Mouse (Mus musculus) limb, embryonic 10.5 days (tissue): ENCODE measurements at regions not wholly inside any gene's neighbourhood (a gene's known extent, or its start where the extent isn't known, plus 50 kb on each side); places are given as distances from the start of the nearest gene placed in this dataset.
A peak's percentile ranks its signal among the peaks of the same experiment; 100 is the strongest.

Experiments used
- DNase-seq: peaks from one replicate; pipeline ENCODE4 v3.0.0-alpha.2; 2017; ENCODE audit warnings: low spot score
- H3K27ac ChIP-seq: fragments of 300-500 bp; sonication (generic); 2 replicates; pipeline ENCODE4 v1.5.1; 2016; ENCODE audit warnings: mild to moderate bottlenecking
- H3K27me3 ChIP-seq: fragments of 300-500 bp; sonication (generic); 2 replicates; pipeline ENCODE4 v1.6.1; 2016; ENCODE audit warnings: low read depth, mild to moderate bottlenecking; ENCODE audit not compliant: poor library complexity, severe bottlenecking
- H3K36me3 ChIP-seq: fragments of 300-500 bp; sonication (generic); 2 replicates; pipeline ENCODE4 v1.6.1; 2016; ENCODE audit warnings: mild to moderate bottlenecking, moderate library complexity
- H3K4me1 ChIP-seq: fragments of 300-500 bp; sonication (generic); 2 replicates; pipeline ENCODE4 v1.6.1; 2016
- H3K4me3 ChIP-seq: fragments of 300-500 bp; sonication (generic); 2 replicates; pipeline ENCODE4 v1.5.1; 2016; ENCODE audit warnings: mild to moderate bottlenecking, moderate library complexity
- H3K9me3 ChIP-seq: fragments of 300-500 bp; sonication (generic); replicated peaks from 2 replicates; pipeline ENCODE4 v1.6.1; 2016; ENCODE audit warnings: mild to moderate bottlenecking
- WGBS: fragments of 180-500 bp; shearing (Covaris S2); methylation state at CpG from one replicate; pipeline ENCODE4 v1.1.7; 2016; 5-methylcytosine and 5-hydroxymethylcytosine counted together

- no peak for DNase-seq
- H3K4me1 ChIP-seq = no peaks in the 10 kb centered on the region
- no peak overlapping the region for H3K4me3 ChIP-seq
- no peaks in the 10 kb centered on the region for H3K9me3 ChIP-seq
- H3K27ac ChIP-seq = no peak overlapping the region
- no peaks in the 10 kb centered on the region for H3K27me3 ChIP-seq
- no peaks in the 10 kb centered on the region for H3K36me3 ChIP-seq
- 70% methylated on average over 1 of the region's 1 CpGs for WGBS
These were observed 764.5 kb downstream of the Vgll3 start for GRCm38 (mm10) chr16:66579551-66579950.

GRCm38 (mm10) chr16:66585698-66586284, 770.7 kb downstream of the Vgll3 start:
- Histone ChIP-seq H3K27me3 (no peaks in the 10 kb centered on the region), H3K27ac (no peak overlapping the region), H3K4me1 (no peaks in the 10 kb centered on the region), H3K9me3 (no peaks in the 10 kb centered on the region), H3K4me3 (peak overlapping the region; percentile 17; the same call in 1 of the 2 replicates), H3K36me3 (no peaks in the 10 kb centered on the region)
- WGBS = 14% methylated on average over 12 of the region's 12 CpGs
- DNase-seq = no peak

GRCm38 (mm10) chr16:66602211-66602610, 787.2 kb downstream of the Vgll3 start:
- 86% methylated on average over 2 of the region's 2 CpGs for WGBS
- H3K36me3 ChIP-seq = no peaks in the 10 kb centered on the region
- no peak overlapping the region for H3K4me3 ChIP-seq
- H3K27me3 ChIP-seq = no peaks in the 10 kb centered on the region
- H3K27ac ChIP-seq = no peak overlapping the region
- no peaks in the 10 kb centered on the region for H3K4me1 ChIP-seq
- H3K9me3 ChIP-seq = no peaks in the 10 kb centered on the region
- DNase-seq = no peak

- H3K4me3 ChIP-seq = no peak overlapping the region
- H3K27me3 ChIP-seq = no peaks in the 10 kb centered on the region
- no peak for DNase-seq
- WGBS = 90% methylated on average over 3 of the region's 3 CpGs
- H3K9me3 ChIP-seq = no peaks in the 10 kb centered on the region
- H3K27ac ChIP-seq = no peak overlapping the region
- no peaks in the 10 kb centered on the region for H3K4me1 ChIP-seq
- H3K36me3 ChIP-seq = no peaks in the 10 kb centered on the region
These were observed 787.6 kb downstream of the Vgll3 start for GRCm38 (mm10) chr16:66602686-66603085.

GRCm38 (mm10) chr16:66603825-66604224, 788.8 kb downstream of the Vgll3 start:
- Histone ChIP-seq H3K4me1 (no peaks in the 10 kb centered on the region), H3K9me3 (no peaks in the 10 kb centered on the region), H3K4me3 (no peak overlapping the region), H3K27ac (no peak overlapping the region), H3K27me3 (no peaks in the 10 kb centered on the region), H3K36me3 (no peaks in the 10 kb centered on the region)
- 61% methylated on average over 6 of the region's 6 CpGs for WGBS
- no peak for DNase-seq
